In genomic region chr2:52224366-52224765, GRCm38 (mm10) we compare ENCODE assay signal across 12 mouse cellular contexts.
"Had no signal": no experiment of that assay in that cellular context is flagged by ENCODE, and none has a peak within 500 bp of the region (broad histone marks: within the 10 kb centered on the region; RNA-seq: fewer than 3 reads in every experiment).

No protein-coding gene starts in this region.

- ATAC-seq: midbrain, embryonic 15.5 days had no signal

- H3K4me1 ChIP-seq: limb, embryonic 12.5 days; liver, embryonic 13.5 days; midbrain, embryonic 15.5 days; neural tube, embryonic 13.5 days had no signal

- H3K36me3 ChIP-seq: limb, embryonic 12.5 days; liver, embryonic 13.5 days; midbrain, embryonic 15.5 days; neural tube, embryonic 13.5 days had no signal

- H3K9me3 ChIP-seq: limb, embryonic 12.5 days; liver, embryonic 13.5 days; midbrain, embryonic 15.5 days; neural tube, embryonic 13.5 days had no signal

- H3K4me3 ChIP-seq: limb, embryonic 12.5 days; liver, embryonic 13.5 days; midbrain, embryonic 15.5 days; neural tube, embryonic 13.5 days had no signal

- H3K4me2 ChIP-seq: limb, embryonic 12.5 days; liver, embryonic 13.5 days; midbrain, embryonic 15.5 days; neural tube, embryonic 13.5 days had no signal

- H3K9ac ChIP-seq: limb, embryonic 12.5 days; liver, embryonic 13.5 days; midbrain, embryonic 15.5 days; neural tube, embryonic 13.5 days had no signal

- H3K27ac ChIP-seq: limb, embryonic 12.5 days; liver, embryonic 13.5 days; midbrain, embryonic 15.5 days; neural tube, embryonic 13.5 days had no signal

- DNase-seq: kidney, postnatal 36 days; layer of hippocampus, adult 9-11 months; liver; liver, embryonic 13.5 days; lung, adult 18-20 months; lung, postnatal 36 days; right cerebral cortex, postnatal 25 days; thymus, adult 18-20 months; thymus, postnatal 14 days had no signal

- H3K27me3 ChIP-seq: limb, embryonic 12.5 days; liver, embryonic 13.5 days; midbrain, embryonic 15.5 days; neural tube, embryonic 13.5 days had no signal
